ENCODE assay signal across 12 mouse cellular contexts in the genomic region with DNA sequence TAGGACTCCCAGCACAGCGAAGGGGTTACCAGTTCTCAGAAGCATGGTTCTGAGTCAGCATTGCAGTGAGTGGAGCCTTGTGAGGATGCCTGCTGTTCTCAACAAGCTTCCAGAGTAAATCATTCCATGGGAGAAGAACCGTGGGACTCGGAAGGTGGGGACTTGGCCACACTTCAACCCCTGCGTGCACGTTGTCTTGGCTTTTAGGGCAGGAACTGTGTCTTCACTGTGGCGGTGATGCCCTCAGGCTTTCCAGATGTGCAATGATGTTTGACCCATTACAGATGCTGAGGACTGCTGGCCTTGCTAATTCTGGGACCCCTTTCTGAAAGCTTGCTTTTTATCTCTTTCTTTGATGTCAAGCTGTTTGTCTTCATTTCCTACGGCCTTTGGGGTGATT.
DNase-seq lines count a peak whose midpoint lies in the region; ATAC-seq and TF ChIP-seq lines count a peak whose summit lies in the region.
"Had no signal": no experiment of that assay in that cellular context is flagged by ENCODE, and none has a peak within 500 bp of the region (broad histone marks: within the 10 kb centered on the region; RNA-seq: fewer than 3 reads in every experiment).

No protein-coding gene starts in this region.

- no peaks in the 10 kb centered on the region for H3K27me3 ChIP-seq in midbrain, embryonic 10.5 days (ENCODE audit: low read depth, poor library complexity, severe bottlenecking)
- no peaks in the 10 kb centered on the region for H3K27me3 ChIP-seq in midbrain, embryonic 14.5 days (ENCODE audit: control insufficient read depth, insufficient read depth, low read length)
- H3K27me3 ChIP-seq in embryonic facial prominence, embryonic 12.5 days: no peaks in the 10 kb centered on the region
- no peaks in the 10 kb centered on the region for H3K27me3 ChIP-seq in limb, embryonic 10.5 days (ENCODE audit: low read depth, poor library complexity, severe bottlenecking)
- H3K27me3 ChIP-seq: hindbrain, embryonic 15.5 days; liver, embryonic 15.5 days had no signal

- peaks cover 44% of the 10 kb centered on the region for H3K4me1 ChIP-seq in midbrain, embryonic 10.5 days
- 0 out of 2 replicates have a peak, but pooled peaks cover 7% of the 10 kb centered on the region for H3K4me1 ChIP-seq in midbrain, embryonic 14.5 days (ENCODE audit: control insufficient read depth, insufficient read depth, low read length)
- peaks cover 47% of the 10 kb centered on the region for H3K4me1 ChIP-seq in embryonic facial prominence, embryonic 12.5 days
- peaks cover 90% of the 10 kb centered on the region for H3K4me1 ChIP-seq in limb, embryonic 10.5 days
- H3K4me1 ChIP-seq: hindbrain, embryonic 15.5 days; liver, embryonic 15.5 days had no signal

- WGBS in midbrain, embryonic 10.5 days: 62% methylated on average over 7 of the region's 7 CpGs
- WGBS in midbrain, embryonic 14.5 days: 73% methylated on average over 7 of the region's 7 CpGs
- WGBS in embryonic facial prominence, embryonic 12.5 days: 29% methylated on average over 7 of the region's 7 CpGs
- 10% methylated on average over 7 of the region's 7 CpGs for WGBS in limb, embryonic 10.5 days

- ATAC-seq in midbrain, embryonic 14.5 days (ENCODE audit: low FRiP score, low TSS enrichment): no peak
- ATAC-seq in embryonic facial prominence, embryonic 12.5 days (ENCODE audit: insufficient number of reproducible peaks, insufficient read depth, low FRiP score, low TSS enrichment): no peak

- peak overlapping the region; percentile 79 for H3K27ac ChIP-seq in gastrocnemius, adult 2 months
- H3K27ac ChIP-seq in midbrain, embryonic 10.5 days (replicated peaks): peak overlapping the region; percentile 33
- no peak overlapping the region for H3K27ac ChIP-seq in midbrain, embryonic 14.5 days (replicated peaks; ENCODE audit: low read depth, low read length)
- H3K27ac ChIP-seq in embryonic facial prominence, embryonic 12.5 days: peak overlapping the region; percentile 89
- peak overlapping the region; percentile 89 for H3K27ac ChIP-seq in limb, embryonic 10.5 days
- H3K27ac ChIP-seq: hindbrain, embryonic 15.5 days; liver, embryonic 15.5 days had no signal

- TF ChIP-seq CTCF in gastrocnemius, adult 2 months (IDR thresholded peaks at IDR 0.05): no peak

- no peak overlapping the region for H3K4me2 ChIP-seq in midbrain, embryonic 14.5 days (ENCODE audit: low read length)
- H3K4me2 ChIP-seq in embryonic facial prominence, embryonic 12.5 days (replicated peaks): no peak overlapping the region
- H3K4me2 ChIP-seq: hindbrain, embryonic 15.5 days; liver, embryonic 15.5 days had no signal

- DNase-seq in gastrocnemius, adult 2 months: no peak
- no peak for DNase-seq in gastrocnemius, postnatal 36 days
- no peak for DNase-seq in midbrain, embryonic 10.5 days (ENCODE audit: low spot score)
- no peak for DNase-seq in midbrain, embryonic 14.5 days
- peak; percentile 75 for DNase-seq in limb, embryonic 10.5 days (ENCODE audit: low spot score)
- DNase-seq in urinary bladder, adult 18-20 months (ENCODE audit: low spot score in 2 of 2): no peak
- no peak for DNase-seq in adrenal gland, postnatal 4 days (ENCODE audit: low spot score in 2 of 2)
- DNase-seq: spleen, adult 18-20 months; thymus, adult 2 months had no signal

- intact Hi-C loops in gastrocnemius, adult 2 months (cut with DNase I): no loop called here
- intact Hi-C loops in gastrocnemius, postnatal 36 days (cut with DNase I): no loop called here

- H3K4me3 ChIP-seq in gastrocnemius, adult 2 months: no peak overlapping the region
- no peak overlapping the region for H3K4me3 ChIP-seq in midbrain, embryonic 10.5 days
- H3K4me3 ChIP-seq in midbrain, embryonic 14.5 days (replicated peaks; ENCODE audit: low read depth, low read length): no peak overlapping the region
- H3K4me3 ChIP-seq in embryonic facial prominence, embryonic 12.5 days: no peak overlapping the region
- H3K4me3 ChIP-seq in limb, embryonic 10.5 days: no peak overlapping the region
- H3K4me3 ChIP-seq: hindbrain, embryonic 15.5 days; liver, embryonic 15.5 days had no signal

- H3K9me3 ChIP-seq in midbrain, embryonic 10.5 days (replicated peaks): no peaks in the 10 kb centered on the region
- H3K9me3 ChIP-seq in midbrain, embryonic 14.5 days (ENCODE audit: control insufficient read depth, low read length): no peaks in the 10 kb centered on the region
- H3K9me3 ChIP-seq in embryonic facial prominence, embryonic 12.5 days: no peaks in the 10 kb centered on the region
- H3K9me3 ChIP-seq in limb, embryonic 10.5 days (replicated peaks): no peaks in the 10 kb centered on the region
- H3K9me3 ChIP-seq: hindbrain, embryonic 15.5 days; liver, embryonic 15.5 days had no signal

- no peaks in the 10 kb centered on the region for H3K36me3 ChIP-seq in midbrain, embryonic 10.5 days
- H3K36me3 ChIP-seq in midbrain, embryonic 14.5 days (ENCODE audit: control insufficient read depth, insufficient read depth, low read length): no peaks in the 10 kb centered on the region
- no peaks in the 10 kb centered on the region for H3K36me3 ChIP-seq in embryonic facial prominence, embryonic 12.5 days
- no peaks in the 10 kb centered on the region for H3K36me3 ChIP-seq in limb, embryonic 10.5 days
- H3K36me3 ChIP-seq: hindbrain, embryonic 15.5 days; liver, embryonic 15.5 days had no signal

- H3K9ac ChIP-seq in midbrain, embryonic 14.5 days (replicated peaks; ENCODE audit: low read length): no peak overlapping the region
- H3K9ac ChIP-seq in embryonic facial prominence, embryonic 12.5 days: no peak overlapping the region
- H3K9ac ChIP-seq: hindbrain, embryonic 15.5 days; liver, embryonic 15.5 days had no signal
